Mouse (Mus musculus) MEL (cell line): ENCODE measurements around the gene Lcp1. TPM values are rescaled to one million over a fixed set of nuclear protein-coding genes. Genes with fewer than 3 reads are reported as not detected.
"Not testable (repeated sequence)": the region's sequence is repeated elsewhere in the genome, so short reads cannot be mapped to it uniquely, and the experiment has no call there.

Source experiments
- DNase-seq: peaks from one replicate; pipeline ENCODE4 v3.0.0; 2011; ENCODE audit warnings: low read depth, low spot score
- H3K27ac ChIP-seq: 2 replicates; pipeline ENCODE4 v1.5.1; 2012; ENCODE audit warnings: low read depth, mild to moderate bottlenecking, control low read depth, low read length, moderate library complexity; ENCODE audit not compliant: control insufficient read depth
- H3K27me3 ChIP-seq, 2 experiments: fragments of 150-350 bp in 1 of 2; sonication (generic) in 1 of 2; 2 replicates each; pipeline ENCODE4 v1.6.1; 2012; ENCODE audit warnings: low read length in 2 of 2, mild to moderate bottlenecking in 2 of 2, improper control_type of control experiment in 1 of 2, moderate library complexity in 1 of 2; ENCODE audit not compliant: insufficient read depth in 2 of 2, control insufficient read depth in 1 of 2
- H3K36me3 ChIP-seq, 2 experiments: 2 replicates each; pipeline ENCODE4 v1.6.1; 2012 to 2014; ENCODE audit warnings: low read length in 2 of 2, improper control_type of control experiment in 1 of 2, inconsistent platforms in 1 of 2, mild to moderate bottlenecking in 1 of 2; ENCODE audit not compliant: insufficient read depth in 2 of 2, control insufficient read depth in 1 of 2
- H3K4me1 ChIP-seq, 2 experiments: fragments of 150-350 bp in 1 of 2; sonication (generic) in 1 of 2; 2 replicates each; pipeline ENCODE4 v1.6.1; 2012; ENCODE audit warnings: low read length in 2 of 2, improper control_type of control experiment in 1 of 2, mild to moderate bottlenecking in 1 of 2; ENCODE audit not compliant: insufficient read depth in 2 of 2, control insufficient read depth in 1 of 2
- H3K4me3 ChIP-seq, 2 experiments: fragments of 150-350 bp in 1 of 2; sonication (generic) in 1 of 2; 2 replicates each; pipeline ENCODE4 v1.5.1; 2012; ENCODE audit warnings: low read depth in 2 of 2, low read length in 2 of 2, mild to moderate bottlenecking in 2 of 2, moderate library complexity in 2 of 2, control low read depth in 1 of 2, improper control_type of control experiment in 1 of 2; ENCODE audit not compliant: control insufficient read depth in 1 of 2, insufficient read depth in 1 of 2
- H3K79me2 ChIP-seq: 2 replicates; pipeline ENCODE4 v1.6.1; 2012; ENCODE audit warnings: mild to moderate bottlenecking, low read length, moderate library complexity; ENCODE audit not compliant: control insufficient read depth, poor library complexity, insufficient read depth
- H3K9ac ChIP-seq: 2 replicates; pipeline ENCODE4 v1.6.1; 2012; ENCODE audit warnings: low read depth, mild to moderate bottlenecking, control low read depth, low read length, moderate library complexity; ENCODE audit not compliant: control insufficient read depth, poor library complexity, severe bottlenecking
- H3K9me3 ChIP-seq: fragments of 150-350 bp; sonication (generic); replicated peaks from 2 replicates; pipeline ENCODE4 v1.6.1; 2012; ENCODE audit warnings: mild to moderate bottlenecking, low read length, improper control_type of control experiment, moderate library complexity; ENCODE audit not compliant: insufficient read depth
- E2F4 ChIP-seq: IDR thresholded peaks from 2 replicates; pipeline ENCODE4 v1.6.1; 2011; ENCODE audit warnings: low read depth, low read length, improper control_type of control experiment, borderline replicate concordance
- GABPA ChIP-seq: IDR thresholded peaks from 2 replicates; pipeline ENCODE4 v1.6.1; 2012; ENCODE audit warnings: low read depth, mild to moderate bottlenecking, inconsistent platforms, low read length, improper control_type of control experiment, moderate library complexity
- HCFC1 ChIP-seq: IDR thresholded peaks from 2 replicates; pipeline ENCODE4 v1.6.1; 2012; ENCODE audit warnings: low read depth, mild to moderate bottlenecking, inconsistent platforms, low read length, improper control_type of control experiment, moderate library complexity
- JUND ChIP-seq: IDR thresholded peaks from 2 replicates; pipeline ENCODE4 v1.6.1; 2011; ENCODE audit warnings: low read depth, mild to moderate bottlenecking, improper control_type of control experiment, low read length
- KAT2A ChIP-seq: conservative IDR thresholded peaks from 2 replicates; pipeline ENCODE4 v1.6.1; 2012; ENCODE audit warnings: low read depth, low read length, improper control_type of control experiment, inconsistent platforms
- MAFK ChIP-seq: IDR thresholded peaks from 2 replicates; pipeline ENCODE4 v1.6.1; 2011; ENCODE audit warnings: low read depth, mild to moderate bottlenecking, low read length, improper control_type of control experiment, borderline replicate concordance
- MAX ChIP-seq: IDR thresholded peaks from 2 replicates; pipeline ENCODE4 v1.6.1; 2011; ENCODE audit warnings: low read length, improper control_type of control experiment
- NRF1 ChIP-seq: IDR thresholded peaks from 2 replicates; pipeline ENCODE4 v1.6.1; 2014; ENCODE audit warnings: low read depth, mild to moderate bottlenecking, inconsistent platforms, low read length, improper control_type of control experiment, moderate library complexity; ENCODE audit not compliant: poor library complexity, insufficient read depth, severe bottlenecking
- POLR2AphosphoS2 ChIP-seq: IDR thresholded peaks from 2 replicates; pipeline ENCODE4 v1.6.1; 2011; ENCODE audit warnings: low read length, improper control_type of control experiment
- RCOR1 ChIP-seq: IDR thresholded peaks from 2 replicates; pipeline ENCODE4 v1.6.1; 2012; ENCODE audit warnings: low read depth, mild to moderate bottlenecking, inconsistent platforms, low read length, improper control_type of control experiment
- SIN3A ChIP-seq: IDR thresholded peaks from 2 replicates; pipeline ENCODE4 v1.6.1; 2012; ENCODE audit warnings: low read length, improper control_type of control experiment, inconsistent platforms
- SMC3 ChIP-seq: IDR thresholded peaks from 2 replicates; pipeline ENCODE4 v1.6.1; 2011; ENCODE audit warnings: low read depth, low read length, improper control_type of control experiment
- ZC3H11A ChIP-seq: IDR thresholded peaks from 2 replicates; pipeline ENCODE4 v1.6.1; 2012; ENCODE audit warnings: low read depth, mild to moderate bottlenecking, inconsistent platforms, low read length, improper control_type of control experiment
- ZKSCAN1 ChIP-seq: IDR thresholded peaks from 2 replicates; pipeline ENCODE4 v1.6.1; 2012; ENCODE audit warnings: low read depth, mild to moderate bottlenecking, inconsistent platforms, low read length, improper control_type of control experiment, moderate library complexity
- ZNF384 ChIP-seq: IDR thresholded peaks from 2 replicates; pipeline ENCODE4 v1.6.1; 2012; ENCODE audit warnings: low read depth, mild to moderate bottlenecking, inconsistent platforms, low read length, improper control_type of control experiment
- polyA plus RNA-seq, 2 experiments: library from polyadenylated mRNA; stranded (reverse) in 1 of 2; unstranded in 1 of 2; fragments of >175 nt in 1 of 2; fragments of >200 nt in 1 of 2; gene quantifications; 2 replicates each; pipeline versions ENCODE4 v1.2.1 to v1.2.4; 2012; ENCODE audit warnings: low replicate concordance in 2 of 2, low read depth in 1 of 2; ENCODE audit not compliant: insufficient read length in 2 of 2, insufficient read depth in 1 of 2, missing spikeins in 1 of 2
- total RNA-seq: library from RNA; depleted of rRNA; stranded (reverse); fragments of 300-350 nt; gene quantifications from 2 replicates; pipeline ENCODE4 v1.2.3, GENCODE M21; 2012

Gene Lcp1
- total and polyA plus RNA-seq, 3 experiments = 11.0 to 20.3 TPM; not detected in 1

DNA sequence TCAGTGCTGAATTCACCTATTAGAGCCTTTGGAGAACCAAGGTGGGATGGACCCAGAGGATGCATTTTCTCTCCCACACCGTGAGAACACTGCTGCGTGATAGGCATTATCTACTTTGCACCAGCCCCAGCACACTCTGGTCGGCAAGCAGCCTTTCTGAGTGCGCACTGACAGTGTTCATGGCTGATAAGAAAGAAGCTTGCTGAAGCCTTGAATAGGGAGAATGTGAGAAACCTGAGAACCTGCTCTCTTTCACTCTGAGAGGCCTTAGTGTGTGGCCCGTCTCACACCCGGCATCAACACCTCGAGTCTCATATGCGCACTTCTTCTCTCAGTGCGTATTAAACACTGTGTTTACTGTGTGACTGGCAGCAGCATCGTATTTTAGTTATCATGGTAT is 7.6 kb downstream of the Lcp1 start (continued):
- TF ChIP-seq NRF1 (no peak; the same call in 1 of the 2 replicates), KAT2A (peak; percentile 47; the same call in 1 of the 2 replicates), MAX (peak; percentile 84; the same call in 1 of the 2 replicates), GABPA (no peak)

DNA sequence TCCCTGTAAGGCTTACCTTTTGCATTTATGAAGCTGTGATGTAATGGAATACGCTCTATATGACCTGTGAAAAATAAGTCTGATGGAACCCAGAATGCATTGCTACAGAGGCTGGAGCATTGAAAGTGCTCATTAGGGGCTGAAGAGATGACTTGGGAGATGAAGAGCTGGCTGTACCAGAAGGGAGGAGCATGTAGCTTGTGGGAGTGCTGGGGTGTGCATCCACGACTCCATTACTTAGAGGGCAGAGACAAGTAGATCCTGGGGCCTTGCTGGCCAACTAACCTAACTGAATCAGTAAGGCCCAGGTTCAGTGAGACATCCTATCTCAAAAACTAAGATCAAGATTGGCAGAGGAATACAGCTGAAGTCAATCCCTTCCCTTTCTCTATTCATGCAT is 8.3 kb downstream of the Lcp1 start:
- Histone ChIP-seq H3K4me1 (peaks cover 10 to 20% of the 10 kb centered on the region in 2 experiments), H3K79me2 (no peaks in the 10 kb centered on the region), H3K27me3 (peaks cover 0 to 2% of the 10 kb centered on the region in 2 experiments; a peak in 1 of 4 replicates), H3K36me3 (peaks cover 0 to 26% of the 10 kb centered on the region in 2 experiments; a peak in 2 of 4 replicates), H3K9ac (peak overlapping the region; percentile 2; the same call in 1 of the 2 replicates), H3K4me3 (peak overlapping the region in 1 of 2 experiments; percentile 46; a peak in 2 of 4 replicates)
- TF ChIP-seq MAFK = no peak
- no peak for TF ChIP-seq JUND
- no peak for TF ChIP-seq SMC3
- no peak for TF ChIP-seq SIN3A
- TF ChIP-seq ZC3H11A = no peak
- TF ChIP-seq E2F4 = no peak
- no peak for TF ChIP-seq HCFC1
- no peak for TF ChIP-seq MAX
- no peak for TF ChIP-seq ZNF384
- no peak for TF ChIP-seq ZKSCAN1
- TF ChIP-seq RCOR1 = no peak
- no peak for TF ChIP-seq POLR2AphosphoS2
- TF ChIP-seq, all 39 proteins: peak for 0
- H3K9me3 ChIP-seq = no peaks in the 10 kb centered on the region
- 0 out of 2 replicates have a peak overlapping the region, but pooled peaks have one; percentile 7 for H3K27ac ChIP-seq
- peak; percentile 37 for DNase-seq

DNA sequence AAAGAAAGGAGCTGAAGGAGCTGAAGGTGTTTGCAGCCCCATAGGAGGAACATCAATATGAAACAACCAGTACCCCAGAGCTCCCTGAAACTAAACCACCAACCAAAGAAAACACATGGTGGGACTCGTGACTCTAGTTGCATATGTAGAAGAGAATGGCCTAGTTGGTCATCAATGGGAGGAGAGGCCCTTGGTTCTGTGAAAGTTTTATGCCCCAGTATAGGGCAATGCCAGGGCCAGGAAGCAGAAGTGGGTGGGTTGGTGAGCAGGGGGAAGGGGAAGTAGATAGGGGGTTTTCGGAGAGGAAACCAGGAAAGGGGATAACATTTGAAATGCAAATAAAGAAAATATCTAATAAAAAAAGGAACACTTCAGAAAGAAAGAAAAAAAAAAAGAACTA is 16.8 kb downstream of the Lcp1 start:
- H3K27me3 ChIP-seq, H3K9me3 ChIP-seq, H3K79me2 ChIP-seq: not testable (repeated sequence)
- Histone ChIP-seq H3K27ac (peak overlapping the region; percentile 97), H3K36me3 (peaks cover 0 to 26% of the 10 kb centered on the region in 2 experiments; a peak in 2 of 4 replicates), H3K4me1 (peaks cover 15 to 25% of the 10 kb centered on the region in 2 experiments), H3K9ac (peak overlapping the region; percentile 52), H3K4me3 (peak overlapping the region in 1 of 2 experiments; percentile 55; a peak in 2 of 4 replicates)
- DNase-seq = peak; percentile 37
